Mouse (Mus musculus) heart, adult 9 months (tissue): ENCODE measurements at regions not wholly inside any gene's neighbourhood (a gene's known extent, or its start where the extent isn't known, plus 50 kb on each side); places are given as distances from the start of the nearest gene placed in this dataset.

Experiments used
- DNase-seq, 2 experiments: peaks; one replicate each; pipeline ENCODE4 v3.0.0; 2022; ENCODE audit warnings: low spot score in 2 of 2

GRCm38 (mm10) chr15:87091048-87091777 is 452.9 kb upstream of the Fam19a5 start:
- DNase-seq: no peak

- DNase-seq: no peak
These were observed 446.9 kb upstream of the Fam19a5 start for GRCm38 (mm10) chr15:87097206-87097605.

- peak in 1 of 2 experiments; percentile 5 for DNase-seq
These were observed 443.0 kb upstream of the Fam19a5 start for GRCm38 (mm10) chr15:87101146-87101545.

GRCm38 (mm10) chr15:87102211-87102610 is 441.9 kb upstream of the Fam19a5 start:
- no peak for DNase-seq

GRCm38 (mm10) chr15:87105951-87106350 is 438.1 kb upstream of the Fam19a5 start:
- DNase-seq: no peak

DNA sequence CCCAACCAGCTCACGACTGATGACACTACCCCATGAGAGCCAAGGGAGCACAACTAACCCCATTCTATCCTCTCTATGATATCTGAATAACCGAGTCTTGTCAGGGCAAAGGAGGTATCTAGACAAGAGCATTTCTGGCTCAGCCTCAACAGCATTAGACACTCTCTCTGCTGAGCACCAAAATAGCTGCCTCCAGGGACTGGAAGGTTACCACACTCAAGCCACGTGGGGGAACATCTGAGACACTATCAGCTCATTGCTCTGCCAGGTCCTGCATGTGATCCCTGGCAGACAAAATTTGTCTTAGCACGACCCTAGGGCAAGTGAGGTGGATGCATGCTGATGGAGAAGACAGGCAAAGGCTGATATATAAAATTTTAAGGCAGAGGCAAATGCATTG is 436.4 kb upstream of the Fam19a5 start:
- peak; percentile 70 to 77 for DNase-seq

- no peak for DNase-seq
These were observed 435.7 kb upstream of the Fam19a5 start for GRCm38 (mm10) chr15:87108411-87108810.

DNA sequence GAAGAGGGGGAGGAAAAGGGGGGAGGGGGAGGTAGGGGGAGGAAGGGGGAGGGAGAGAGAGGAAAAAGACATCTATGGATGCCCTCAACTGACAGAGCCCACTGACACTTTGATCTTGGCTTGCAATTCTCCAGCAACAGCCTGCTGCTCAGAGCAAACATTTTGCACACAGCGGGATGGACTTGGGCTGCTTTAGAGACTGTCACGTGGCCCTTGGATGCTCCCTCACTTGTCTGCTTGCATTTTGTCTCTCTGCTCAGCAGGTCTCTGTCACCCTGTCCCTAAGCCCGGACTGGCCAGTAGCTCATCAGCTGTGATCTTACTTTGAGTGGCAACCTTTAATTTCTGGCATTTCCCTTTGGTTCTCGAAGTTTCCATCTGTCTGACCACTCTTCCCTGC is 421.4 kb upstream of the Fam19a5 start:
- DNase-seq: no peak

GRCm38 (mm10) chr15:87125427-87126148 is 418.5 kb upstream of the Fam19a5 start:
- DNase-seq: no peak

DNA sequence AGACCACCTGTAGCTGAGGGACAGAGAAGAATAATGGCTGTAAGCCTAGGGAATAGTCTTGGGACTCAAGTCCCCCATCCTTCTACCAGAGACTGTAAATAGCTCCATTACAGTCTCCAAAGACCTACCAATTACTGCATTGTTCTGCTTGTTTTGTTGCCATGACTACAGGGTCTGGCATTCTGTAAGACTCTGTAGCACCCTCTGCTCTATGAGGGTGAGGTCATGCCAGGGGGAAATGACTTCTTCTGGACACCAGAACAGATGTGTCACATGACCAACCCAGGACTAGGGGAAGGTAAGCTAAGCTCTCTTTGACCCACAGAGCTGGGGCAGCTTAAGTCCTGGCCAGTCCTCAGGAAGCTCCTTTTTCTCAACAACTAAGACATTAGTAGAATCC is 405.2 kb upstream of the Fam19a5 start:
- DNase-seq: no peak

- no peak for DNase-seq
These were observed 375.0 kb upstream of the Fam19a5 start for GRCm38 (mm10) chr15:87169136-87169535.

DNA sequence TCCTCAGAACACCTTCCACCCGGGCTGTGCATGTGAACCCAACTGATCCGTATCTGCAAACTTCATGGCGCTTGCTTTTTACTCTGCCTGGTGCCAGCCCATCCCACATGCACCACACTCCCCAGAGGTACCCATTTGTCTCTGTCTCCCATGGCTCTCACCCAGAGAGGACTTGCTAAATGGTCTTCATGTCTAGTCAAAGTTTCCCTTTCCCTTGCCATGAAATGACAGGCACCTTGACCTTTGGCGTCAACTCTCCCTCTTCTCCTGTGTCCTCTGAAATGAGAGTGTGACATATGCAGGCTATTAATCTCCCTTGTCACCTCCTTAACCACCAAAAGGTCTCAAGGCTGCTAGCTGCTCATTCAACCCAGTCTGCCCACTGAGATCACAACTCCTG is 373.2 kb upstream of the Fam19a5 start:
- DNase-seq: no peak

DNA sequence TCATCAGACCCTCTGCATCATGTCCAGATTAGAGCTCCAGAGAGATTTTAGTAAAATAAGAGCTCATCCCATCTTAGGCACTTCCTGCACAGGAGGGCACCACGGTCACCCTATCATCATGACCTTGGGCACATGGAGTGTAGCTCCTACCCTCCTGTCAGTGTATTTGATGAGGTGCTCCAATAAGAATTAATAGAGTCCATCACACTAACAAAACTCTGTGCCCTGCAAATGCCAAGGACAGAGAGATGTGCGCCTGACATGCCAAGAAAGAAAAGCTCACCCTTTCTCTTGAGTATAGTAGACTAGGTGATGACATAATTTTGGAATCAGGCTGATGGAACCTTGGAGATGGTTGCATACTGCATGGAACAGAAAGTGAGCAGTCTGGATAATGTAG is 371.0 kb upstream of the Fam19a5 start:
- DNase-seq: no peak

- DNase-seq: no peak
These were observed 365.5 kb upstream of the Fam19a5 start for GRCm38 (mm10) chr15:87178646-87179045.

- no peak for DNase-seq
These were observed 363.3 kb upstream of the Fam19a5 start for GRCm38 (mm10) chr15:87180836-87181235.

GRCm38 (mm10) chr15:87184248-87184647 is 359.9 kb upstream of the Fam19a5 start:
- DNase-seq: no peak

- no peak for DNase-seq
These were observed 355.2 kb upstream of the Fam19a5 start for GRCm38 (mm10) chr15:87188816-87189455.

- no peak for DNase-seq
These were observed 352.2 kb upstream of the Fam19a5 start for GRCm38 (mm10) chr15:87191901-87192300.

DNA sequence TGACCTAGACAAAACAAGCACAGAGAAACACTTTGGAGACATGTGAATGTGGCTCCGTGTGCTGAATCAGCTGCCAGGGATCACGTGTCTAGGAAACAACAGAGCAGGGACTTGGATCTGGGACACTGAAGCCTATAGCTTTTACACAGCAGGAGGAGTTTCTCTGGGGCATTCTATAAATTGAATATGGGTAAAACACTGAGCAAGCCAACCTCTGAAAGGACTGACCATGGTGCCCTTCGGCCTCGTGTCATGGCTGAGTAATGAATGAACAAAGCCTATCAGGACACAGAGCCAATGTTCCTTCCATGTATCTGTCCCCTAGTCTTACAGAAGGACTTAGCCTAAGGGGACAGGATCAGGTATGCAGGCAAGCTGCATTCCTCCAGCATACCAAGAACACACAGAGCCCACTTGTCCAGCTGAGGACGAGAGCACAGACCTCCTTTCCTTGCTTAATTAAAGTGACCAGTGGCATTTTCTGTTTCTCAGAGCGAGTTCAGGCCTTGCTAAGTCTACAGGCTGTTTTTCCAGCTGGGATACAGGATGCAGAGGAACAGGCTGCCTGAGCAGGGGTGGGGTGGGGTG is 347.7 kb upstream of the Fam19a5 start:
- DNase-seq: no peak

- no peak for DNase-seq
These were observed 344.5 kb upstream of the Fam19a5 start for GRCm38 (mm10) chr15:87199641-87200040.

DNA sequence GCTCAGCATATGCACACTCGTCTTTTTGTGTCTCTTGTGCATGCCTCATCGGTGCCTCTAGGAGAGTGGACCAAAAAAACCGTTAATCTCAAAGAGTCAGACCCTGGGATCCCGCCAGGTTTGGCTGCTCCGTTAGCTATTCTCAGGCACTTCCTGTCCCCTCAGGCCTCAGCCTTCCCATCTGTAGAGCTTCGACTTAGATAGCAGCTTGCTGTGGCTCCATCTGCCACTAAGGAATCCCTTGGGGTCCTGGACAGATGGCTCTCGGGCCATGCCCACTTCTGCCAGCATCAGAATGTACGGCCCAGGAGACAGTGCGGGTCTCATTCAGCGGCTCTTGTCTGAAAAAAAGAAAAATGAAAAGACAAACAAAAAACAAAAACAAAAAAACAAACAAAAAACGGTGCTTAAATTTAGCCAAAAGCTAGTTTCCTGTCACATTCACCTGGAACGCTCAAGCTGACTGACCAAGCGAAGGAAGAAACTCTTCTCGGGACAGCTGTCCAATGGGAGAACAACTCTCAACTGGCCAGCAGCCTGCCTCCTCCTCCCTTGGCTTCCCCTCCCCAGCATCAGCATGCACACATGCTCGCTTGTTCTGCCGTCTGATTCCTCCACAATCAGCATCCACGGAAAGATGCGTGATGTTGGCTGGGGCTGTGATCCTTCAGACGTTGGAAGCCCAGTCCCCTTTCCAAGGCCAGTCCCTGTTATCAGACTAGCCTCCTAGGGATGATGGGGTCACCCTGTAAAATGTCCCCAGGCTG is 343.6 kb upstream of the Fam19a5 start:
- no peak for DNase-seq

DNA sequence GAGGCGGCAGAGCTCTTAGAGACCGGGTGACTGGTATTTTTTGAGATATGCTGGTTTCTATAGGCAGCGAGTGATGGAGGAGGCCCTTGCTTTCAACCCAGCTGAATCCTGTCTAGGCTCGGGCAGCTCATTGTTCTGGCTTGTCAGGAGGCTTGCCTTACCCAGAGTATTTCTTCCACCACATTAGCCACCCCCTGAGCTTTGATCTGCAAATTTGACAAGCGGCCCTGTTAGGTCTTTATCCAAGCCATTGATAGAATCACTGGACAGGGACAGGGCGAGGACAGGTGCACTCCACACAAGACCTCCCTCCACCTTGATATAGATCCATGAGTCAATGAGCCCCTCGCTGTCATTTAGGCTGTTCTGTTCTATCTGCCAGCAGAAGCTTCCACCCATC is 343.0 kb upstream of the Fam19a5 start:
- no peak for DNase-seq
